8 mouse cellular contexts compared by ENCODE assay signal in genomic region chr4:124035192-124035591, GRCm38 (mm10).
DNase-seq lines count a peak whose midpoint lies in the region; ATAC-seq lines count a peak whose summit lies in the region.

No protein-coding gene starts in this region.

- no peaks in the 10 kb centered on the region for H3K36me3 ChIP-seq in neural tube, embryonic 12.5 days

- H3K27ac ChIP-seq in neural tube, embryonic 12.5 days: peak overlapping the region; percentile 77

- 0 out of 2 replicates have a peak, but pooled peaks cover 8% of the 10 kb centered on the region for H3K27me3 ChIP-seq in neural tube, embryonic 12.5 days (replicated peaks)

- H3K9ac ChIP-seq in neural tube, embryonic 12.5 days: 0 out of 2 replicates have a peak overlapping the region, but pooled peaks have one; percentile 7

- DNase-seq in cerebellum, postnatal 10 days: peak; percentile 83 to 87
- peak; percentile 60 to 63 for DNase-seq in left cerebral cortex, postnatal 10 days (ENCODE audit: extremely low spot score in 1 of 2, low spot score in 2 of 2)
- DNase-seq in left cerebral cortex, adult 9 months (ENCODE audit: low spot score in 2 of 2): no peak
- DNase-seq in heart, postnatal 10 days: peak; percentile 29 to 57
- DNase-seq in cerebellum, adult 9-10 months: no peak

- peak overlapping the region; percentile 48 for H3K4me2 ChIP-seq in neural tube, embryonic 12.5 days (replicated peaks)

- H3K4me1 ChIP-seq in neural tube, embryonic 12.5 days: peaks cover 27% of the 10 kb centered on the region

- WGBS in neural tube, embryonic 12.5 days: 4% methylated on average over 7 of the region's 7 CpGs

- no peak for ATAC-seq in cerebellum, adult (ENCODE audit: insufficient number of reproducible peaks, low FRiP score, low TSS enrichment)
- ATAC-seq in neural tube, embryonic 12.5 days (ENCODE audit: low FRiP score, low read depth): peak; percentile 56
- ATAC-seq in granulocyte monocyte progenitor cell, adult 5-6 weeks (replicated peaks; ENCODE audit: poor library complexity, severe bottlenecking): no peak

- intact Hi-C loops in left cerebral cortex, postnatal 10 days (cut with DNase I): no loop called here
- intact Hi-C loops in heart, postnatal 10 days (cut with DNase I): no loop called here

- H3K4me3 ChIP-seq in neural tube, embryonic 12.5 days: no peak overlapping the region

- H3K9me3 ChIP-seq in neural tube, embryonic 12.5 days: no peaks in the 10 kb centered on the region

Comparison
In these comparisons a context has a peak if more than half of its experiments do, and no peak if none do; other contexts are left out.
1. DNase-seq: peak in cerebellum, postnatal 10 days (2 of 2), left cerebral cortex, postnatal 10 days (2 of 2) and heart, postnatal 10 days (2 of 2); none in left cerebral cortex, adult 9 months (0 of 2) and cerebellum, adult 9-10 months (single experiment).